Mouse (Mus musculus): ENCODE data around the gene Sumf1. TPM values are rescaled to one million over a fixed set of nuclear protein-coding genes. Genes with fewer than 3 reads are reported as not detected.

Gene Sumf1
- polyA plus RNA-seq, 1 experiment, result 45.9 TPM

DNA sequence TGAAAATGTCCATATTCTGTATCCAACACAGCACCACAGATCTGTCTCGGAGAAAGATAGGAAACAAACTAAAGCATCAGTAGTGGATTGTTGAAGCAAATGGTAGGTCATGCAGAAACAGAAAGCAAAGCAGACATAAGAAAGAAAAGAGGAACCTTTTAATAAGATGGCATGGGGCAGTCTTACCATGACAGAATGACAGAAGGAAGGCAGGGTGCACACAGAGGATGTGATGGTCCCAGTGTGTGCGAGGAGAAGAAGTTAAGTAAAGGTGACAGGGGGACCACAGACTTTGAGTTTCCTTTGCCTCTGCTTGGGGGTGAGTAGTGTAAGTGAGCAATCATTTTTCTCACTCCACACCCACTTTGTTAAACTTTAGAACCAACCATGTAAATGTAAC, 6.3 kb downstream of the Sumf1 start:
- Histone ChIP-seq H3K4me1 (ENCODE audit: control insufficient read depth, insufficient read depth, low read length) (no peaks in the 10 kb centered on the region), H3K4me3 (ENCODE audit: insufficient read depth, low read length) (no peak overlapping the region), H3K27ac (ENCODE audit: insufficient read depth, low read length) (no peak overlapping the region)
- TF ChIP-seq POLR2A (IDR thresholded peaks at IDR 0.05; ENCODE audit: low read depth, low read length) (no peak), CTCF (IDR thresholded peaks at IDR 0.05; ENCODE audit: borderline replicate concordance, insufficient read depth, low read length) (no peak)

DNA sequence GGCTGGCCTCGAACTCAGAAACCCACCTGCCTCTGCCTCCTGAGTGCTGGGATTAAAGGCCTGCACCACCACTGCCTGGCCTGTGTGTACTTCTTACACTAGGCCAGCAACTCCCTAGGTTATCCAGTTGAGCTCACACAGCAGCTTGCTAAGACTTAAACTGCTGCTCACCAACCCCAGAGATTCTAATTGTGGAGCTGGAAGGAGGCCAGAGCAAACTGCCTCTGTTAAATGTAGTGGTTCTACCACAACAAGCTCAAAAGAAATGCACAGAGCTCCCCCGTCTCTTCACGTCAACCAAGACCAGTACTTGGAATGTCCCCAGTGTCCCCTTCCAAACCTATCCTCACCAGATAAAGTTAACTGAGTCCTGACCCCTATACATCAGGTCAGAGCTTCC, 11.2 kb downstream of the Sumf1 start:
- TF ChIP-seq CTCF (IDR thresholded peaks at IDR 0.05; ENCODE audit: borderline replicate concordance, insufficient read depth, low read length) (no peak), POLR2A (IDR thresholded peaks at IDR 0.05; ENCODE audit: low read depth, low read length) (no peak)

DNA sequence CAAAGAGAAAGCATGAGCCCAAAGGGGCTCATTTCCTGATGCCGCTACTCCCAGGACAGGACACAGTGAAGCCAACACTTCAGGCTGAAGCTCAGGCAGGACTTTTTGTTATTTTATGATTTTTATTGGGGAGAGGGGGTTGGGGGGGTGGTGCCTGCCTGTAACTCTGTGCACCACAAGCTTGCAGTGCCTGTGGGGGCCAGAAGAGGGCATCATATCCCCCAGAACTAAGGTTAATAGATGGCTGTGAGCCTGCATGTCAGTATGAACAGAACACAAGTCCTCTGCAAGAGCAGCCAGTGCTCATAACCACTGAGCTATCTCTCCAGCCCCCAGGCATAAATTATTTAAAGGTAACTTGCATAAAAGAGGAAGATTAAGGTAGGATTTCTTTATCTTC, 13.2 kb downstream of the Sumf1 start:
- H3K27ac ChIP-seq (ENCODE audit: insufficient read depth, low read length), result no peak overlapping the region
- H3K4me3 ChIP-seq (ENCODE audit: insufficient read depth, low read length), result no peak overlapping the region
- TF ChIP-seq CTCF (IDR thresholded peaks at IDR 0.05; ENCODE audit: borderline replicate concordance, insufficient read depth, low read length) (no peak), POLR2A (IDR thresholded peaks at IDR 0.05; ENCODE audit: low read depth, low read length) (no peak)
- no peaks in the 10 kb centered on the region for H3K4me1 ChIP-seq (ENCODE audit: control insufficient read depth, insufficient read depth, low read length)

More for the DNA sequence above, 11.2 kb downstream of the Sumf1 start:
- Histone ChIP-seq H3K4me3 (ENCODE audit: insufficient read depth, low read length) (no peak overlapping the region), H3K4me1 (ENCODE audit: control insufficient read depth, insufficient read depth, low read length) (no peaks in the 10 kb centered on the region), H3K27ac (ENCODE audit: insufficient read depth, low read length) (no peak overlapping the region)

DNA sequence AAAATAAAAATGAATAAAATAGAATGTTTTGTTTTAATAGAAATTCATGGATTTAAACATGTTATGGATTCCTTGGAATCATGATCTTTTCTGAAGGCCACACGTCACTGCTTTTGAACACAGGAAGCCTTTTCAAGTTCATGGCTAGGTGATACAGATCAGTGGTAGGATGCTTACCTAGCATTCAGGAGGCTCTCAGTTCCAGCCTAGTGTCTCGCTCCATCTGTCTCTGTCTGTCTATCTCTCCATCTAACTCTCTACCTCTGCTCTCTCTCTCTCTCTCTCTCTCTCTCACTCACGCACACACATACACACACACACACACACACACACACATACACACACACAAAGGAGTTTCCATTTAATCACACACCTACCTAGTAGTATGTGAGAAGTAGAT, 15.9 kb downstream of the Sumf1 start:
- TF ChIP-seq POLR2A (IDR thresholded peaks at IDR 0.05; ENCODE audit: low read depth, low read length), result no peak
- TF ChIP-seq CTCF (IDR thresholded peaks at IDR 0.05; ENCODE audit: borderline replicate concordance, insufficient read depth, low read length), result no peak
- Histone ChIP-seq H3K4me1 (ENCODE audit: control insufficient read depth, insufficient read depth, low read length) (no peaks in the 10 kb centered on the region), H3K4me3 (ENCODE audit: insufficient read depth, low read length) (no peak overlapping the region), H3K27ac (ENCODE audit: insufficient read depth, low read length) (no peak overlapping the region)

DNA sequence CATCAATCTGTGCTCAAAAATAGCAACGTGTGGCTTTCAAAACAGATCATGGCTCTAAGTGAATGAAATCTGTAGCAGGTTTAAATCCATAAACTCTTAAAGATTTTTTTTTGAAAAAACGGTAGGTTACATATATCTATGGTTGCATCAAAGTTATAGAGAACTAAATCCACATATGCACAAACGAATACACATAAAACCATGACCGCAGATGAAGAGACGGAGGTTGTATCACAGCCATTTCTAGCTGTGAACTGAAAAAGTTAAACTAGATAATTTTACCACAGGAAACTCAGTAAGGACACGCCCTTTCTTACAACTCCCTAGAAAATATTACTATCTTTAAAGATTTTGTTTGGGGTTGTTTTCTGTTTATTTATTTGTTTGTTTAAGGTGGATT, 16.7 kb downstream of the Sumf1 start:
- Histone ChIP-seq H3K27ac (ENCODE audit: insufficient read depth, low read length) (no peak overlapping the region), H3K4me3 (ENCODE audit: insufficient read depth, low read length) (no peak overlapping the region), H3K4me1 (ENCODE audit: control insufficient read depth, insufficient read depth, low read length) (no peaks in the 10 kb centered on the region)
- TF ChIP-seq CTCF (IDR thresholded peaks at IDR 0.05; ENCODE audit: borderline replicate concordance, insufficient read depth, low read length), result no peak

DNA sequence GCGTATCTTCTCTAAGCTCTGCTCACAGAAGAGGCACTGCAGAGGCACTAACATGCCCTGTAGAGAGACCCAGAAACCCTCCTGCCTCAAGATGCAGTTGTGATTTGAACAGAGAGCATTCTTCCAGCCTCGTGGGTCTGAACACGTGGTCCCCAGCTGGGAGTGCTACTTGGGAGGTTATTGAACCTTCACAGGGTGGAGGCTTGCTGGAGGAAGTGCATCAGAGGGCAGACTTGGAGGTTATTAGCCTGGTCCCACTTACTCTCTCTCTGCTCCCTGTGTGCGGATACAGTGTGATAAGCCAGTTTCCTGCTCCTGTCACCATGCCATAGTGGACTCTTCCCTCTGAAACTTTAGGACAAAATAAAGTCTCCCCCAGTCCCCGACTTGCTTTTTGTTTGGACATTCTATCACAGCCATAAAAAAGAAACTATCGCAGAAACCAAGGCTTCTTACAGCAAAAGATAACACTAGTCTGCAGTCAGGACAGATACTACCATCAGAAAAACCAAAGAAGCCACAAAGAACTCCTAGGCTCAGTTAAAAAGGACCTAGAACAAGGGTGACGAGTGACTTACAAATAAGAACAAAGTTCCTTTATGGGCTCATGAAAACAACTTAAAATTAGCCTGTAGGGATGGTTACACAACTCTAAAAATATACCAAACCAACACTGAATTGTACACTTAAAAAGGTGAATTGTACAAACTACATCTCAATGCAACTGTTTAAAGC, 17.3 kb downstream of the Sumf1 start:
- TF ChIP-seq CTCF (IDR thresholded peaks at IDR 0.05; ENCODE audit: borderline replicate concordance, insufficient read depth, low read length) (no peak), POLR2A (IDR thresholded peaks at IDR 0.05; ENCODE audit: low read depth, low read length) (no peak)
- Histone ChIP-seq H3K4me3 (ENCODE audit: insufficient read depth, low read length) (no peak overlapping the region), H3K4me1 (ENCODE audit: control insufficient read depth, insufficient read depth, low read length) (no peaks in the 10 kb centered on the region), H3K27ac (ENCODE audit: insufficient read depth, low read length) (no peak overlapping the region)

DNA sequence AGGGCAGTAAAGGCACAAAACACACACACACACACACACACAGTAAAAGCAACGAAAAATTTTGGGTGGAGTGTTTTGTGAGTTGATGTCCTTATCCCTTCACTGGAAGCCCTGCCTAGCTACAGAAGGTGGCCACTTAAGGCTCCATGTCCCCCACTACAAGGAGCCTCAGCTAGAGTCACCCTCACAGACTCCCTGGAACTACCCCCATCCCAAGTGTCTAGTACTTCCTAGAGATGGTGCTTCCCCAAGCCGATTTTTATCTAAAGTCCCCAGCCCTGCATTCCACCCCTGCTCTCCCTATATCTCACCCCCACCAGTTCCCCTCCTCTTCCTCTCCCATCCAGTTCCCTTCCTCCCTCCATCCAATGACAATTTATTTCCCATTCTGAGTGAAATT, 19.8 kb downstream of the Sumf1 start:
- Histone ChIP-seq H3K4me3 (ENCODE audit: insufficient read depth, low read length) (no peak overlapping the region), H3K27ac (ENCODE audit: insufficient read depth, low read length) (no peak overlapping the region)
- TF ChIP-seq CTCF (IDR thresholded peaks at IDR 0.05; ENCODE audit: borderline replicate concordance, insufficient read depth, low read length) (no peak), POLR2A (IDR thresholded peaks at IDR 0.05; ENCODE audit: low read depth, low read length) (no peak)

DNA sequence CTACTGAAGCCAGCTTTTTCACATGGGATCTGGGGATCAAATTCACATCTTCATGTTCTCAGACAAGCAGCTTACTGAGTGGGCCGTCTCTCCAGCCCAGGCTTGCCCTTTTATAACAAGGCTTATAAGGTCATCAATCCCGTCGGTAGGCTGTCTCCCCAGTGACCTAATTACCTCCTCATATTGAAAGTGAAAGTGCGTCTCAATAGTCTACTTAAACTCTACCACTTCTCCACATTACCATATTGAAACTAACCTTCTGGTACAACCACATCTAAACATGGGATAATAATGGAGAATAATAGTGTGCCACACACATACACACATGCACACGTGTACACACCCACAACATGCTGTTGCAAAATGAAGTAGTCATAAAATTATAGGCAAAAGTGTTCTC, 20.4 kb downstream of the Sumf1 start:
- no peak for TF ChIP-seq CTCF (IDR thresholded peaks at IDR 0.05; ENCODE audit: borderline replicate concordance, insufficient read depth, low read length)
- TF ChIP-seq POLR2A (IDR thresholded peaks at IDR 0.05; ENCODE audit: low read depth, low read length), result no peak

More for the DNA sequence above, 19.8 kb downstream of the Sumf1 start:
- no peaks in the 10 kb centered on the region for H3K4me1 ChIP-seq (ENCODE audit: control insufficient read depth, insufficient read depth, low read length)

DNA sequence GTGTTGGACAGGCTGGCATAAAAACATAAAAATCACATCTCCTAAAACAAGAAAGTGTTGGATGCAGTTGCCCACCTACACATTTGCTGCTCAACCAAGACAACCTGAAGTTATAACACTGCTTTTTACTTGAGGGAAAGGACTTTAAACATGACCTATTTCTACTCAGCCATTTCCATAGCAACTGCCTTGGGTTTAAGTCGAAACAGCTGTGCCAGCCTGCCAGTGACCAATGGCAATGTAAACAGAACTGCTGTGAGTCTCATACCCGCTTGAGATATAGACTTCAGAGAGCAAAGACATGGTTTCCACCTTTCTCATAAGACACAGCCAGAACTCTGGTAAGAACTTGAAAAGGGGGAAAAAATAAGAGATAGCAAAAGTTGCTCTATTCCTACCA, 24.8 kb downstream of the Sumf1 start:
- TF ChIP-seq POLR2A (IDR thresholded peaks at IDR 0.05; ENCODE audit: low read depth, low read length), result no peak
- TF ChIP-seq CTCF (IDR thresholded peaks at IDR 0.05; ENCODE audit: borderline replicate concordance, insufficient read depth, low read length), result no peak
- Histone ChIP-seq H3K4me1 (ENCODE audit: control insufficient read depth, insufficient read depth, low read length) (no peaks in the 10 kb centered on the region), H3K4me3 (ENCODE audit: insufficient read depth, low read length) (no peak overlapping the region), H3K27ac (ENCODE audit: insufficient read depth, low read length) (no peak overlapping the region)

More for the DNA sequence above, 20.4 kb downstream of the Sumf1 start:
- Histone ChIP-seq H3K4me1 (ENCODE audit: control insufficient read depth, insufficient read depth, low read length) (no peaks in the 10 kb centered on the region), H3K27ac (ENCODE audit: insufficient read depth, low read length) (no peak overlapping the region), H3K4me3 (ENCODE audit: insufficient read depth, low read length) (no peak overlapping the region)

DNA sequence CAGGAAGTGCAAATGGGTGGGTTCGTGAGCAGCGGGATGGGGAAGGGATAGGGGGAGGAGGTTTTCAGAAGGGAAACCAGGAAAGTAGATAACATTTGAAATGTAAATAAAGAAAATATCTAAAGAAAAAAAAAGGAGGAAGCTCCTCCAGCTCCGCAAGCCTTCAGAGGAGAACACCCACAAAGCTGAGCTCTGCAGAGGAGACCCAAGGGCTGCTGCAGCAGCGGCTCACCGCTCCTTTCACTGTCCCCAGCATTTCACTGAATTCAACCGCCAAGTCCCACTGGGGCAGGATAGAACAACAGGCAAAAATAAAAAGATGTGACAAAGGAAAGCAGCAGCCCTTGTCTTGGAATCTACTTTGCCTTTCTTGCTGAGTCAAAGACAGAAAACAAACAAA, 28.5 kb downstream of the Sumf1 start:
- TF ChIP-seq POLR2A (IDR thresholded peaks at IDR 0.05; ENCODE audit: low read depth, low read length), result no peak
- no peak for TF ChIP-seq CTCF (IDR thresholded peaks at IDR 0.05; ENCODE audit: borderline replicate concordance, insufficient read depth, low read length)
- H3K4me3 ChIP-seq (ENCODE audit: insufficient read depth, low read length), result no peak overlapping the region
- H3K27ac ChIP-seq (ENCODE audit: insufficient read depth, low read length), result no peak overlapping the region
- peaks cover 9% of the 10 kb centered on the region for H3K4me1 ChIP-seq (ENCODE audit: control insufficient read depth, insufficient read depth, low read length)

All from embryonic fibroblast, embryonic 13.5 days (primary cell).